Mouse (Mus musculus) embryonic fibroblast, embryonic 13.5 days (primary cell): ENCODE results near the gene Gm20388.

Experiments
- CTCF ChIP-seq: IDR thresholded peaks from 2 replicates; pipeline ENCODE4 v1.5.1; 2011; ENCODE audit warnings: mild to moderate bottlenecking, control low read depth, low read length, moderate library complexity, borderline replicate concordance; ENCODE audit not compliant: insufficient read depth
- POLR2A ChIP-seq: IDR thresholded peaks from 2 replicates; pipeline ENCODE4 v1.6.1; 2011; ENCODE audit warnings: low read depth, mild to moderate bottlenecking, control low read depth, low read length, moderate library complexity

- TF ChIP-seq CTCF (no peak), POLR2A (no peak)
Measured at GRCm38 (mm10) chr8:124085668-124086067, 4175.0 kb downstream of the Gm20388 start.
